Mouse (Mus musculus) lung, adult 2 months (tissue): Measurements from ENCODE around the gene Xpo6.

Source experiments
- CTCF ChIP-seq: fragments of 200-500 bp; IDR thresholded peaks from 2 replicates; pipeline ENCODE4 v1.5.1; 2011; ENCODE audit warnings: mild to moderate bottlenecking, low read length, control low read depth; ENCODE audit not compliant: insufficient read depth
- POLR2A ChIP-seq: fragments of 200-500 bp; IDR thresholded peaks from 2 replicates; pipeline ENCODE4 v1.6.1; 2011; ENCODE audit warnings: low read depth, mild to moderate bottlenecking, control low read depth, low read length, borderline replicate concordance; ENCODE audit errors: extremely low read depth

DNA sequence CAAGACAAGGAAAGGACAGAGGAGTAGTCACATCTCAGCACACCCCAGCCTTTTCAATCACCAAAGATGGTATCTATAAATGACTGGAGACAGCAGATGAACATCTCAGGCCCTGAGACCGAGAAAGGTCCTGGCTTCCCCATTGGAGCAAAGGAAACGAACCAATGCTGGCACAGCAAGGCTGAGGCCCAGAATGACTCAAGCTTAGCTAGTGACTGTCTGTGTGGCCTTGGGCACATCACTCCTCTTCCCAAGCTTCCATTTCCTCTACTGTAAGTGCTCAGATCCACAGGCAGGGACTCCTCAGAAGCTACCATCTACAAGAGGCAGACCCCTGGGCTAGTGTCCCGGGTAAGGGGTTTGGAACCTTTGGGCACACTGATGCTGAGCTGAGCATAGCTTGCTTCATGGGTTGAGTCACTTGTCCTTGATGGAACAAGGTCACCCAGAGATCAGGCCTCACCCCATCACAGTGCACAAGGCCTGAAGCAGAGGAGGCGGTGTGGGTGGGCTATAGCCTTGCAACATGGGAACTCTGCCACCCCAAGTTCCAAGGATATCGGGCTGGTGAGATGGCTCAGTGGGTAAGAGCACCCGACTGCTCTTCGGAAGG is 101.0 kb downstream of the Xpo6 start:
- TF ChIP-seq CTCF (no peak), POLR2A (no peak)
